Mouse (Mus musculus) C2C12 (cell line): Measurements from ENCODE around the gene Lias.

Experiments
- CEBPB ChIP-seq: IDR thresholded peaks from one replicate; pipeline ENCODE4 v1.6.1; 2011; ENCODE audit warnings: low read depth, mild to moderate bottlenecking, control low read depth, moderate library complexity
- CTCF ChIP-seq: IDR thresholded peaks from one replicate; pipeline ENCODE4 v1.5.1; 2011; ENCODE audit not compliant: control insufficient read depth, insufficient read depth, insufficient read length
- MAX ChIP-seq: IDR thresholded peaks from one replicate; pipeline ENCODE4 v1.6.1; 2011; ENCODE audit warnings: mild to moderate bottlenecking, control low read depth

GRCm38 (mm10) chr5:65348168-65348567 is 43.1 kb upstream of the Lias start, which contains the start of gene Klb:
- TF ChIP-seq CTCF, result no peak
- no peak for TF ChIP-seq CEBPB
- TF ChIP-seq MAX, result no peak
